Mouse (Mus musculus) heart, embryonic 15.5 days (tissue): ENCODE results near the gene Ier3. TPM values are rescaled to one million over a fixed set of nuclear protein-coding genes. Genes with fewer than 3 reads are reported as not detected.

ENCODE experiments used
- ATAC-seq: fragments of 200-750 bp; cut with Nextera tagmentation; replicated peaks from 2 replicates; pipeline ENCODE4 v1.8.0; 2017; ENCODE audit warnings: low read depth, moderate TSS enrichment; ENCODE audit not compliant: insufficient number of reproducible peaks, insufficient read depth, low FRiP score
- H3K27ac ChIP-seq: fragments of 300-500 bp; sonication (generic); 2 replicates; pipeline ENCODE4 v1.5.1; 2015; ENCODE audit warnings: mild to moderate bottlenecking, inconsistent platforms
- H3K27me3 ChIP-seq: fragments of 300-500 bp; sonication (generic); 2 replicates; pipeline ENCODE4 v1.6.1; 2015; ENCODE audit warnings: inconsistent platforms
- H3K36me3 ChIP-seq: fragments of 300-500 bp; sonication (generic); 2 replicates; pipeline ENCODE4 v1.6.1; 2015; ENCODE audit warnings: mild to moderate bottlenecking, inconsistent platforms
- H3K4me1 ChIP-seq: fragments of 300-500 bp; sonication (generic); replicated peaks from 2 replicates; pipeline ENCODE4 v1.6.1; 2015; ENCODE audit warnings: inconsistent platforms
- H3K4me2 ChIP-seq: fragments of 300-500 bp; sonication (generic); 2 replicates; pipeline ENCODE4 v1.6.1; 2015; ENCODE audit warnings: inconsistent platforms, mild to moderate bottlenecking, moderate library complexity
- H3K4me3 ChIP-seq: fragments of 300-500 bp; sonication (generic); 2 replicates; pipeline ENCODE4 v1.5.1; 2015; ENCODE audit warnings: mild to moderate bottlenecking, inconsistent platforms
- H3K9ac ChIP-seq: fragments of 300-500 bp; sonication (generic); 2 replicates; pipeline ENCODE4 v1.6.1; 2015; ENCODE audit warnings: mild to moderate bottlenecking, inconsistent platforms
- H3K9me3 ChIP-seq: fragments of 300-500 bp; sonication (generic); replicated peaks from 2 replicates; pipeline ENCODE4 v1.6.1; 2016; ENCODE audit warnings: inconsistent platforms
- WGBS: fragments of 180-500 bp; shearing (Covaris S2); methylation state at CpG from one replicate; pipeline ENCODE4 v1.1.7; 2015; ENCODE audit warnings: mixed read lengths; 5-methylcytosine and 5-hydroxymethylcytosine counted together
- microRNA-seq: library from miRNA; unstranded; fragments of <30 nt; microRNA quantifications from one replicate; pipeline ENCODE4, GENCODE M21; 2016
- polyA plus RNA-seq: library from polyadenylated mRNA; unstranded; fragments of >200 nt; fragmentation: Nextera tagmentation; extraction: Ambion mirVana; gene quantifications from 2 replicates; pipeline ENCODE4 v1.2.1, GENCODE M21; 2015

The Ier3 gene
- polyA plus RNA-seq, 1 experiment from 2014 or later: 56.5 TPM

- no peak for ATAC-seq
- Histone ChIP-seq H3K4me1 (peaks cover 71% of the 10 kb centered on the region), H3K27me3 (no peaks in the 10 kb centered on the region), H3K27ac (peak overlapping the region; percentile 99), H3K9me3 (no peaks in the 10 kb centered on the region), H3K4me2 (peak overlapping the region; percentile 94), H3K36me3 (peaks cover 6% of the 10 kb centered on the region), H3K4me3 (peak overlapping the region; percentile 77), H3K9ac (peak overlapping the region; percentile 81)
- 6% methylated on average over 7 of the region's 7 CpGs for WGBS
Observed at GRCm38 (mm10) chr17:35869346-35870067, 48.0 kb downstream of the Ier3 start.

GRCm38 (mm10) chr17:35870151-35870883 lies 48.8 kb downstream of the Ier3 start:
- H3K27ac ChIP-seq: peak overlapping the region; percentile 99
- H3K4me2 ChIP-seq: peak overlapping the region; percentile 94
- H3K4me1 ChIP-seq: peaks cover 64% of the 10 kb centered on the region
- WGBS: 33% methylated on average over 9 of the region's 9 CpGs
- H3K9ac ChIP-seq: peak overlapping the region; percentile 81
- no peaks in the 10 kb centered on the region for H3K27me3 ChIP-seq
- H3K9me3 ChIP-seq: no peaks in the 10 kb centered on the region
- peaks cover 14% of the 10 kb centered on the region for H3K36me3 ChIP-seq
- peak; percentile 4; the same call in 1 of the 2 replicates for ATAC-seq
- H3K4me3 ChIP-seq: peak overlapping the region; percentile 77

DNA sequence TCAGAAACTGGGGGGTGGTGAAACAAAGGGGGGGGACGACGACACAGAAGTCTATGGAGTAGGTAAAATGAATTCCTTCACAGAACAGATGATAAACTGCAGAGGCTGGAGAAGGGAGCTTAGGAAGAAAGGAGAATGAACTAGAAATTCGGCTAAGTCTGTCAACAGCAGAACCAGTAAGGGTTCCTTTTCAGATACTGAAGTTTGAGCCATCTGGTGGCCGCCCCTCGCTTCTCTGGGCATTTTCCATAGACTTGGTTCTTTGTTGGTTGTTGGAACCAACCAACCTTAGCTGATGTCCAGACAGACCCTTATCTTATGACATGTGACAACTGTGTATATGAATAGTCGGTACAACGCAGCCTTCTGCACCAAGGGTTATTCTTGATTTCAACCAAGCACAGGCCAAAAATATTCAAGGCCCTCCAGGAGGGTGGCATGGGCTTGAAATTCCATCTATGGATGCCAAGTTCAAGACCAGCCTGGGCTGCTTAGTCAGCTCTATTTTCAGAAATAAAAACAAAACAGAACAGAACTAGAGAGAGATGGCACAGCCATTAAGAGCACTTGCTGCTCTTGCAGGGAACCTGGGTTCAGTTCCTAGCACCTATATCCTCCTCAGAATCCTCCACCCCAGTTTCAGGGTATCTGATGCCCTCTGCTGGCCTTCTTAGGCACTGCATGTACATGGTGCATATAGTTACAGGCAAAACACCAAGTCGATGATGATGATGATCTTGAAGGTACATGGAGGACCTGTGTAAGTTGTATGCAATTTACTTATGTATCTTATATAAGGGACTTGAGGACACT lies 49.6 kb downstream of the Ier3 start:
- Histone ChIP-seq H3K4me3 (peak overlapping the region; percentile 77), H3K27me3 (no peaks in the 10 kb centered on the region), H3K4me1 (peaks cover 64% of the 10 kb centered on the region), H3K9me3 (no peaks in the 10 kb centered on the region), H3K4me2 (peak overlapping the region; percentile 94), H3K36me3 (peaks cover 19% of the 10 kb centered on the region), H3K27ac (peak overlapping the region; percentile 99), H3K9ac (peak overlapping the region; percentile 81; the same call in 1 of the 2 replicates)
- WGBS: 44% methylated on average over 8 of the region's 8 CpGs
- no peak for ATAC-seq

Small RNAs within 50 kb of the gene (microRNA-seq; reads per million reads assigned to microRNA genes)
- gene Gm28033: 1.5 reads per million

Other genes starting within 250 kb of the Ier3 start
- 2.7 and 5.6 TPM in 2 replicates for gene Sfta2, start 220.1 kb upstream of the Ier3 start, polyA plus RNA-seq
- gene Gm9573, start 195.0 kb upstream of the Ier3 start, polyA plus RNA-seq: not detected in 2 replicates
- gene Mucl3, start 178.0 kb upstream of the Ier3 start, polyA plus RNA-seq: 0.22 and 0.23 TPM in 2 replicates
- 11.1 and 16.2 TPM in 2 replicates for gene Vars2, start 154.1 kb upstream of the Ier3 start, polyA plus RNA-seq
- 21.3 and 28.7 TPM in 2 replicates for gene Gtf2h4, start 147.9 kb upstream of the Ier3 start, polyA plus RNA-seq
- 109 and 125 TPM in 2 replicates for gene Ddr1, start 117.1 kb upstream of the Ier3 start, polyA plus RNA-seq
- gene Flot1, start 1.5 kb downstream of the Ier3 start, polyA plus RNA-seq: 103 and 109 TPM in 2 replicates
- gene Tubb5, start 16.6 kb downstream of the Ier3 start, polyA plus RNA-seq: 567 and 662 TPM in 2 replicates
- 12.6 and 17.0 TPM in 2 replicates for gene Mdc1, start 19.8 kb downstream of the Ier3 start, polyA plus RNA-seq
- gene Nrm, start 39.6 kb downstream of the Ier3 start, polyA plus RNA-seq: 38.7 and 46.2 TPM in 2 replicates
- 17.9 and 21.4 TPM in 2 replicates for gene Ppp1r18, start 43.9 kb downstream of the Ier3 start, polyA plus RNA-seq
- 19.7 and 31.1 TPM in 2 replicates for gene Dhx16, start 58.1 kb downstream of the Ier3 start, polyA plus RNA-seq
- gene 2310061I04Rik, start 75.7 kb downstream of the Ier3 start, polyA plus RNA-seq: 23.9 and 27.6 TPM in 2 replicates
- 38.7 and 50.7 TPM in 2 replicates for gene Atat1, start 88.4 kb downstream of the Ier3 start, polyA plus RNA-seq
- 64.2 and 69.2 TPM in 2 replicates for gene Mrps18b, start 94.7 kb downstream of the Ier3 start, polyA plus RNA-seq
- gene Ppp1r10, start 94.8 kb downstream of the Ier3 start, polyA plus RNA-seq: 26.5 and 28.1 TPM in 2 replicates
- 57.8 and 71.3 TPM in 2 replicates for gene Abcf1, start 148.1 kb downstream of the Ier3 start, polyA plus RNA-seq
- gene Gnl1, start 158.2 kb downstream of the Ier3 start, polyA plus RNA-seq: 31.4 and 37.8 TPM in 2 replicates
- 13.7 and 20.4 TPM in 2 replicates for gene Prr3, start 158.6 kb downstream of the Ier3 start, polyA plus RNA-seq
- 1.3 and 2.7 TPM in 2 replicates for gene H2-T24, start 198.9 kb downstream of the Ier3 start, polyA plus RNA-seq
- gene H2-T23, start 211.2 kb downstream of the Ier3 start, polyA plus RNA-seq: 4.7 and 11.6 TPM in 2 replicates
- 7.0 and 12.0 TPM in 2 replicates for gene H2-T22, start 221.1 kb downstream of the Ier3 start, polyA plus RNA-seq
- not detected in 2 replicates for gene Gm6034, start 221.3 kb downstream of the Ier3 start, polyA plus RNA-seq
- gene Gm11127, start 236.7 kb downstream of the Ier3 start, polyA plus RNA-seq: 0.13 TPM in 1 of 2 replicates, not detected in the other